Mouse (Mus musculus) liver, postnatal 0 days (tissue): Measurements from ENCODE around the gene Enthd1.

Source experiments
- CTCF ChIP-seq: sonication (generic); IDR thresholded peaks from 2 replicates; pipeline ENCODE4 v1.5.1; 2016; ENCODE audit warnings: antibody characterized with exemption, low read depth
- EP300 ChIP-seq: IDR thresholded peaks from 2 replicates; pipeline ENCODE4 v1.6.1; 2016; ENCODE audit warnings: antibody characterized with exemption, low read depth, mild to moderate bottlenecking

DNA sequence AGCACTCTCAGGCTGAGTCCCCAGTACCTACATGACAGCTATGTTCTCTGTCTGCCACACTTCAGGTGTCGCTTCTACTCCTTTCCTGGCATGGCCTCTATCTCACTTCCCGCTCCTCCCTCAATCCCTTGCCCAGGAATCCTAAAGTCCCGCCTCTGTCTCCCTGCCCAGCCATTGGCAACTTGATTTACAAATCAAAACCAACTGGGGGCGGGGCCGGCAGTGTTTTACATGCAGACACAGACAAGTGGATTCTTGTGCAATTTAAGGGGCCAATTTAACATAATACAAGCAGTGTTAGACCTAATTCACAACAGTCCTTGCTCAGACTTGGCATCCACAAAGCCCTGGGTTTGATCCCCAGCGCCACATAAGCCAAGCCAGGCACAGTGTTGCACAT lies 39.1 kb upstream of the Enthd1 start:
- no peak for TF ChIP-seq CTCF
- TF ChIP-seq EP300, result no peak
